Mouse (Mus musculus): ENCODE results near the gene Tspan9. TPM values are rescaled to one million over a fixed set of nuclear protein-coding genes. Genes with fewer than 3 reads are reported as not detected.

Gene Tspan9
- total RNA-seq, 2 experiments from 2014 or later = 31.2 to 47.6 TPM

DNA sequence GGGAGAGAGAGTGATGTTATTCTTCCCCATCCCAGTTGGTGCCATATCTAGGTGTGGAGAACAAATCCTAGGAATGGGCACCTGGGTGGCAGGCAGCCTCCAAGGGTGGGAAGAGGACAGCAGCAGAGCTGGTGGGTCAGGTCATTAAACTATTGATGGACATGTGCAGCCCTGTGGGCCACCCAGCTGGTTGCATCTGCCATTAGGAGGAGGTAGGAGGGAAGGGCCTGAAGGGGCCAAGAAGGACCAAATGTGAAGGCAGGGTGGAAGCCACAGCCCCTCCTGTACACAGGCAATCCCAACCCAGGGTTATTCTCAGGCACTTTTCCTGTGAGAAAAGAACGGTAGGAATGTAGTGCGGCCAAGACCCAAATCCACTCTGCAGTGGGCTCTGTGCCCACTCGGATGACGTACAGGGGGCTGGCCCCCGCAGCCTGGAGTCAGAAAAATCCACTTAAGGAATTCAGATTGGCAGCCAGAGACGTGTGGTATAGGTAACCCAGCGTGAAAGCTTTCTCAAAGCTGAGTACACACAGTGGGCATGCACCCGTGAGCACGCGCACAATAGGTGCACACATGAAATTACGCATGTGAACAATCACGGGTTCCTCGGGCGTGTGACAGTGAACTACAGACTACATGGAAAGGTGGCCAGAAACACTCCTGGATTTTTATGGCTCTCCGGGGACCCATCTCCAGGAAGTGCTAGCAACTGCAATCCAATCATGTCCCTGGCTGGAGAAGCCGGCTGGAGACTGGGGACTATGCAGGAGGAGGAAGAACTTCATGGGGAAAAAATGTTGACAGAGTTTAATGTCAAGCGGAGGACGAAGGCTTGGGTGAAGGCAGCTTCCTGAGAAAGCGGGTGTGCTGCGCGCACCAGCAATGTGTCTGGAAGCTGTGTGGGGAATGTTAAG, 67.0 kb downstream of the Tspan9 start:
- peak; percentile 72 for DNase-seq (ENCODE audit: low spot score)

DNA sequence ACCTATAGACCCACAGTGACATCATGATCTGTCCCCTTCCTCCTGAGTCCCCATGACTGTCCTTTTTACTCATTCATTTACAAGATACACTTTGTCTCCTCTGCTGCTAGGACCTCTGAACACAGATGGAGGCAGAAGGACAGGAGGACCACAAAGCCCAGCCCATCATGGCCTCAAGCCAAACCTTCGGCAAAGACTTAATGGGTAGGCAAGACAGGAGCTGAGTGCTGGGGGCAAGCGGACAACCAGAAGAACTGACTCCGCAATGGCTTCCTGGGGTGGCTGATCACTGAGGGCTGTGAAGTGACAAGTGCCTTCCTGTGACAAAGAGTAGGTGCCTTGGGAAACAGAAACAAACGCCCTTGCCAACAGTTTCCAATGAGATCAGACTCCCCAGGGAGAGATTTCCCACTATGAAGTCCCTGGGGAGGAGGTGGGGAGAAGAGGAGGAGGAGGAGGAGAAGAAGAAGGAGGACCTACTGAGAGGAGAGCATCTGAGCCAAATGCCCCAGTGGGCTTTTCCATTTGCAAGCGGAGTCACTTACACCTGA, 67.9 kb downstream of the Tspan9 start:
- DNase-seq (ENCODE audit: low spot score) = peak; percentile 24

DNA sequence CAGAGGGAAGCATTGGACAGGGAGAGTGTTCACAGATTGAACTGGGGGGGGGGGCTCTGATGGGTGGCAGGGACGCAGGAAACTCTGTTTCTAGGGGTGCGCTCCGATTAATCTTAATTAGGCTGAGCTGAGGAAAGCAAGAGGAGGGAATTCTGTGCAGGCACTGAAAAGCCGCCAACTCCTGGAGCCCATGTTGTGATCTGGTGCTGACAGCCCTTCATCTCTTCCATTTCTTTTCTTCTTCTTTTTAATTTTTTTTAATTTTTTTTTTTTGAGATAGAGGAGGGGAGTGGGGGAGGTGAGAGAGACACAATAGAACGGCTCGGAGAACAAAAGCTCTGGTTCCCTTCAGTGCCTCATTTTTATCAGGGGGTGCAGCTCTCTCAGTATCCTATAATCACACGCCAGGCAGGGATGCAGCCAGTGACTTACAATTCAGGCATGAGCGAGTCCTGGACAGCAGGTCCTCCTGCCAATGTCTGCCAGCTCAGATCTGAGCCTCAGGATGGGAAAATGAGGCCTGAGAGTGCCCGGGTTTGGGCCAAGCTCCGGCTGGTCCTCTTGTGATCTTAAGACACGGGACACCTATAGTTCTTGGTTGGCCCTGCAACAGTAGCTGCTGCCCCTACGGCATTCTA, 72.4 kb downstream of the Tspan9 start:
- DNase-seq (ENCODE audit: low spot score) = no peak

DNA sequence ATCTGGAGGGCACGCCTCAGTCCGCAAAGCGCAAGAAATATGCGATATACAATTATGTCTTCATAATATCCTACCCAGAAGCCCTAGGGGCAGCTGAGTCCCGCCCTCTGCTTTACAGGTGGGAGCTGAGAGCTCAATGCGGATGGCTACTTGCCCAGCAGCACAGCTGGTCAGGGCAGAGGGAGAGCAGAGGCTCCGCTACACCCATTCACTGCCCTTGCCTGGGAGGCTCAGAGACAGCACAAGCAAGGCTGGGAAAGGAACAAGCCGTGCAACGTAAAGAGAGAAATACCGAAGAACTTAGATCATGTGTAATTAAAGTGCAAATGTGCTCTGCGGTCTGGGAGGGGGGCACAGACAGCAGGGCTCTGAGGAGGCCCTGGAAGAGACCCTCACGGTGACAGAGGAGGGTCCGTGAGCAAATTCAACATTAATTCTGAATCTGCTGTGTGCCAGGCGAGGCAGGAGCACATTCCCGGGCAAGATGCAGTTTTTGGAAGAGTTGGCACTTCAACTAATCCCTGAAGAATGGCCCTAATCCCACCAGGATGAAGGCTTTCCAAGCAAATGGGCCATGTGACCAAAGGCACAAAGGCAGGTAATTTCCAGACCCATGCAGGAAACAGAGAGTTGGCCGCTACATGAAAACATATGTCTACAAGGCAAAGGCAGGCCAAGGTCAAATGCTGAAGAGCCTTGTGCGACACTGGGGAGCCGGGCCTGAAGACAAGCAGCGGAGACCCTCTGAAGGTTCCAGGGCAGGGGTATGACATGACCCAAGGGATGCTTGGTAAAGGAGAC, 73.1 kb downstream of the Tspan9 start:
- no peak for DNase-seq (ENCODE audit: low spot score)

DNA sequence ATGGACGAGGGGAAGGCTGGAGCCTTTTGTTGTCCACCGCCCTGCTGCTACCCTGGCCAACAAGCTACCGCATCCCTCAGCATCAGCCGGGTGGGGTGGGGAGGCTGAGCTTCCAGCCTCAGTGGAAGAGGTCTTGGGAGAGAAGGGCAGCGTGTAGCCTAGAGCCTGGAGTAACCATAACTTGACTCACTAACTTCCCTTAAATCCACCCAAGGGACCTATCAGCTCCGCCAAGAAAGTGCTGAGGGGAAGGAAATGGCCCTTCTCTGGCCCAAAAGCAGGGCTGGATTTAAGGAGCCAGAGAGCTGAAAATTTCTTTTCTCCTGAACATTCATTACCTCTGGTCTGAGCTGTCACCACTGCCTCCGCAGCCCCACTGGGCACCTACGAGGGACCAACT, 75.2 kb downstream of the Tspan9 start:
- peak; percentile 53 for DNase-seq (ENCODE audit: low spot score)

DNA sequence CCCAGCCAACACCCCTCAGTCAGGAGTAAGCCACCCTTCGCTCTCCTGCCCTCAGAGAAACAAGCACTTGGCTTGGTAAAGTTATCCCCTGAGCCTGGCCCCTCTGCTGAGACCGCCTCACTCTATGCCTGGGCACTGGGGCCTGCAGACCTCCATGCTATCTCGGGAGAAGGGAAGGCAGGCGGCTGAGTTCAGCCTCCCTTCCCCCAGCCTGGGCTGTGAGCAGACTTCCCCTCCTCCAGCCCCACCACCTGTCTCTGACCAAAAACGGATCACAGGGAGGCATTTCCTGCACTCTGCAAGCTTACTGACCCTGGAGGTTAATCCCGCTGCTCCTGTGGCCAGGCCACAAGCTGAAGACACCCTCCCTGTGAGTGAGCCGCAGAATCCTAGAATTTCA, 77.4 kb downstream of the Tspan9 start:
- DNase-seq (ENCODE audit: low spot score) = no peak

DNA sequence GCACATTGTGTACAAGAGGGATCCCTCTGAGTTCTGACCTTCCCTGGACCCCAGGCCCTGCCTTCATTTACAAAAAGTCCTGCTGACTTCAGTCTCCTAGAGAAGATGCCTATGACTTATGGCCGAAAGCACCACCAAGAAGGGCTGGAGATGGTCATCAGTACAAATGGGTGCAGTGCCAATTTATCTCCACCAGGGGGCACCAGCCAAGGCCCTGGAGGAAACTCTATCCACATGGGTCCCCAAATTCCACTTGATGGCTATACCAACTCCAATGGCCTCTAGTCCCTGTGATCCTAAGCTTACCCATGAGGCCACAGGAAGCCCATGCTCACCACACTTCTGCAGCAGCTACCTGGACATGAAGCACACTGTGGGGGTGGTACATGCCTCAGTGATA, 79.9 kb downstream of the Tspan9 start:
- peak; percentile 39 for DNase-seq (ENCODE audit: low spot score)

DNA sequence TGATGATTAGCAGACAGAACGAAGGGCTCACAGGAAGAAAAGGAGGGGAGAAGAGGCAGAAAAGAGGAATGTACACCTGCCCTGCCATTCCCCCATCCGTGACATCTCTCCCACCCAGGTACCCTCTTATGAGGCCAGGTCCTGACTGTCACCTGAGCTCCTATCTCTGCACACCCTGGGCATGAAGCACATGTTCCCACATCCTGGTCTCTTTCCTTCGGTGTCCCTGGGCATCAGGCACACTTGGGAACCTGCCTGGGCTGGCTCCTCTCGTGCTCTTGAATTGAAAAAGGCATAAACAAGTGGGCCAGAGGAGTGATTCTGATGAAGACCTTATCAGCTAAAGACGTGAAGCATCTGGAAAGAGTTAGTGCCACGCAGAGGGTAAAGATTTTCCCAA, 80.6 kb downstream of the Tspan9 start:
- DNase-seq (ENCODE audit: low spot score) = no peak

DNA sequence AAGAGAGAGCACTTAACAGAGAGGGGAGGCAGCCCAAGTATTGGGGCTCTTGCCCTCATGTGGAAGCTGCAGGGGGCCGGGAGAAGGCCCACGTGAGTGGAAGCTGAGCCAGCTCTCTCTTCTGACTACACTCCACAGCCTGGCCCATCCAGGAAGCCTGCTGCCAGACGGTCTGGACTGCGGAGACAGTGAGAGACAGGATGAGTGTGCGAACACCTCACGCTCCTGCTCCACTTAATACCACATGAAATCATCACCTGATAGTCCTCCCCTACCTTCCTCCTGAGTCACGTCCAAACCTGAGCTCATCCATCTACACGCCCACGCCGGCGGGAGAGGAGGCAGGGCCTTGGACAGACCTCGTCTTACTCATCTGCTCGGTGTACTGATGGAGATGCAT, 81.2 kb downstream of the Tspan9 start:
- no peak for DNase-seq (ENCODE audit: low spot score)

DNA sequence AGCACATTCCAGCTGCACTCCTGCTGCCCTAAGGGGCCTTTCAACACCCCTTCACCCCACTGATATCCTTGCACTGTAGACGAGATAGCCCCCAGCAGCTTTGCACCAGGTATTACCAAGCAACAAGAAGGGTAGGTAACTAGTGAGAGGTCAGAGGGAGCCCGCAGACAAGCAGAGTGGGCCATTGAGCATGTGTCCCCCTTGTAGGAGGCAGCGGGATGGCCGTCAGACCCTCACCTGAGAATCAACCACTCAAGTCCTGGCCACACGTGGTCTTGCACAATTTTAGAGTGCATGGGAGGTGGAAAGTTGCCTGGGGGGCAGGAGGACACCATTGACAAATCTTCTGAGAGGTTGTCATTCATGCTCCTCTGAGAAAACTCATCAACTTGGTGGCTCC, 82.1 kb downstream of the Tspan9 start:
- DNase-seq (ENCODE audit: low spot score) = no peak

DNA sequence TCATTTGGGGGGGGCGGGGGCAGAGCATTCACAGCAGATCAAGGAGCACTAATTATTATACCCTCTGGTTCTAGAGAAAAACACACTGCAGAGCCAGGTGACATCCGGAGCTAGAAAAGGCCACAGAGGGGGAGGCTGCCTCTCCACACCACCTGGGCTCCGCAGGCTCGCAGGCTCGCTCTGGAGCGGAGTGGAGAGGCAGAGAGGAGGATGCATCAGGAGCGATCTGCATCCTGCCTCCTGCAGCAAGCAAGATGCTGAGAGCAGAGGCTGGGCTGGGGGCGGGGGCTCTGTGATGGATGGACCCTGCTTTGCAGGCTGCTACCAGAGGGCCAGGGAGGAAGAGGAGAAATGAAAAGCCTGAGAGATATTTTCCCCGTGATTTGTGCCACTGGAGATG, 84.8 kb downstream of the Tspan9 start:
- DNase-seq (ENCODE audit: low spot score) = no peak

DNA sequence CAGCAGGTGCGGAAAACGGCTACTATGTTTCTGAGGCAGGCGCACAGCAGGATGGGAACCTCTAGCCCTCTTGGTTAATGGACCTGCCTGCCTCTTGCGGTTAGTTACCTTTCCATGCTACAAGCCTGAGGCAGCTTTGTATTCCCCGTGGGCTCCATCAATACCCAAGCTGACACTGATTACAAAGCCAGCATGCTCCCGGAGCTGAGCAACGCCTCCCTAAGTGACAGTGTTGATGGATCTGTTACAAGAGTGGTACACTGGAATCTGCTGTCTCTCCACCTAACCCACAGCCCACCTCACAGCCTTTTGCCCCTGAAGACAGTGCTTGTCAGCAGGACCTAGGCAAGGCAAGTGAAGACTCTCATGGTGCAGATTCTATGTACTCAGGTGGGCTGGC, 85.2 kb downstream of the Tspan9 start:
- no peak for DNase-seq (ENCODE audit: low spot score)

DNA sequence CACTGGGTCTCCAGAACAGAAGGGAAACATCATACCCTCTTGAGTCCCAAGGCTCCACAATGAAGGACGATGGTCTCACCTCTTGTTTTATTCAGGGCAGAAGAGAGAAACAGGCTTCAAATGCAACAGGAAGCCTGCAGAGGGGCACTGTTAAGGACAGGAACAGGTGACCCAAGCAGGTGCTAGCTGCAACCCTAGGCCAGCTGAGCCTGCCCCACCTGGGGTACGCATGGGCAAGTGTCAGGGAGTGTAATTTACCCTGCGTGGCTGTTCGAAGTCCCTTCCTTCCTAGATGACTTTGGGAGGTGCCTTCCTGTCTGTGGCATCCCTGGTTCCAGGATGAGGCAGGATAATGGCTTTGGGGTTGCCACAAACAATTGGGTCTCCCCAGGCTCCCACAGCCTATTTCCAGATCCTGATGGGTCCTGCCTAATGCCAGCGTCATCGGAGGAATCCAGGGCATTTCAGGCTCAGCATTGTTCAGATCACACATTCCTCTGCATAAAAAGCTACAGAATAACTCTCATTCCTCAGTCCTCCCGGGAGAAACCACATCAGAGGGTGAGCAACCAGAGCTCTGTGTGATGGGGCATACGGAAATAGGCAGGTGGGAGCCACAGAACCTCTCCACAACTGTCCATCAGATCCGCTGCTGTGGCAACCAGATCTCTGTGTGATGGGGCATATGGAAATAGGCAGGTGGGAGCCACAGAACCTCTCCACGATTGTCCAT, 90.2 kb downstream of the Tspan9 start:
- DNase-seq (ENCODE audit: low spot score) = no peak

DNA sequence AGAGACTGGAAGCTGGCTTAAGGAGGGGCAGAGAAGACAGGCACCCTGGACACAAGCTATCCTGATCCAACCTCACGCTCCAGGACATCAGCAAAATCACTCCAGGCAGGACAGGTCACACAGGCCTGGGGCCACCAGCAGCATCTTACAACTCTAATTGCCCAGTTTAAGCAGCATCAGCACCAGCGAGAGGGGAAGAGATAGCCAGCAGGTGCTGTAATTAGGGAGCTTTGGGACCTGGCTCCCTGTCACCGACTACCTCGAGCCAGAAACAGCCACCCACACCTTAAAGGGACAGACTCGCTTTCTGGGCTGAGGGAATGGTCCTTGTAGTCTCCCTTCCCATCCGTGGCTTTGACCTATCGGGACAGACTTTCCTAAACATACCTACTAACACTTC, 95.7 kb downstream of the Tspan9 start:
- DNase-seq (ENCODE audit: low spot score) = no peak

DNA sequence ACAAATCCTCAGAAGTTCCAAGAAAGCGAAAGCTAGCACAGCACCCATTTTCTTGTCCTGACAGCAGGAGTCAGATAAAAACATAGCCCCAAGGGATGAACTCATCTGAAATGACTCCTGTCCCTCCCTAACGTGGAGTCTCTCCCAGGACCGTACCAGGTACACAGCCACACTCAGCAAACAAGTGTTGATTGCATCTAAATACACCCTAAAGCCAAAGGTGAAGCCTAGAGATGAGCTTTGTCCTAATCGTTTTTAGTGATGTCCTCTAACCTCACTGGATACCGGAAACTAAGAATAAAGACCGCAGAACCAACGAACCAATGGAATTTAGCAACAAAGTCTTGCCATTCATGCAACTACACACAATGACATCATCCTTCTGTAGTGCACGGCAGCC, 96.2 kb downstream of the Tspan9 start:
- DNase-seq (ENCODE audit: low spot score) = no peak

DNA sequence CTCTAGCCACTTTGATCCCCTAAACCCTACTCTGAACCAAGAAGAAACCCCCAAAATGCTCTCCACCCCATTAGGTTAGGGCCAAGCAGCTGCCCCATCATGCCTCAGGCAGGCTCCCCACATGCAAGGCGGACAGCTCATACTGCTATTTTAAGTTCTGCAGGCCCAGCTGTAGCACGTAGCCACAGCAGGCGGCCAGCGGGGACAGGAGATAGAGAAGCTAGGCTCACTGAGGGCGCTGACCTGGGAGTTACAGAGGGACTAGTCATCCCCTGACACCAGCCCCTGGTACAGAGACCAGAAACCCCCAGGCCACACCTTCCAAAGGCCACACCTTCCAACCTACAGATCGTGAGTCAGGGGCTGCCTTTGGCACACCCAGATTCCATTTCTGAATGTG, 96.6 kb downstream of the Tspan9 start:
- peak; percentile 52 for DNase-seq (ENCODE audit: low spot score)

DNA sequence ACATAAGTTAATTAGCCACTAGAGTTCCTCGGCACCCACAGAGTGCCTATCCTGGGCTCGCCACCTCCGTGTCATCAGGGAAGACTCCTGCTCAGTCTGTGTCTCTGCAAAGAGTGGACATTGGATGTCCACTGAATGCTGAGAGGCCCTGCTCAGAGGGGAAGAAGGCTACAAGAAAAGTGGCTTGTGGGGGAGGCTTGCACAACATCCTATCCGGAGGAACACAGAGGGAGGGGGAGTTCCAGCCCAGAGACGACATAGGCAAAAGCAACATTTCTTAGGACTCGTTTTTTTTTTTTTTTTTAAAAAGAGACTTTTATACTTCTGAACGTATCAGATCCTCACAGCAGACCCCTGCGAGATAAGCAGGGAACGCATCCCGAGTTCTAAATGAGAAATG, 98.7 kb downstream of the Tspan9 start:
- DNase-seq (ENCODE audit: low spot score) = no peak

DNA sequence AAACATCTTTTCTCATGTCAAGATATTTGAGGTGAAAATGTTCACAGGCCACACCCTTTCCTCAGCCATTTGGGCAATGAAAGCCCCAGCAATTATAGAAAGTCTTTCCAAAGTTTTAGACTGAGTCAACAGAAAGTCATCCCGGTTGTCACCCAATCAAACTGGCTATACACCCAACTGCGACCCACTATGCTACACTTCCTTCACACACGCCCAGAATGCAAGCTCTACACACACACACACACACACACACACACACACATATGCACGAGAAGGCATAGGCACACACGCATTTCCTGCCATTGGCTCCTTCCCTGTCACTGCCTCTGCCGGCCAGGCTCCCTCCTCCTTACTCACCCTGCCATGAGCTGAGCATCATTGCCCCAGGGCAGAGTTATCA, 99.9 kb downstream of the Tspan9 start:
- DNase-seq (ENCODE audit: low spot score) = no peak

DNA sequence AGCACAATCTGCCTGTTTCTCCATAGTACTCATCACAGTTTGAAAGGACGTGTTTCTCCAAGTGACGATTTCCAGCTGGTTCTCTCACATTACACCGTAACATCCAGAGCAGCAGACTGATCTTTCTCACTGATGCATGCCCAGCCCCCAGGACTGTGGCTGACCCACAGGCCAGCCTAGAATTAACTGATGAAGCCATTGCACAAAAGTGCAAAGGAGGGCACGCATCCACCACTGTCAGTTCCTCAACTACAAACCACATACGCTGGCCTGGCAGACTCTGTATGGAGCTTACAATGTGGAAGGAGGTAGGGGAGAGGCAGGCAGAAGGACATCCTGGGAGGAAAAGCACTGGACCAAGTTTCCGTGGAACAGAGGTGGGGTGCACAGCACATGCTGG, 101.6 kb downstream of the Tspan9 start:
- DNase-seq (ENCODE audit: low spot score) = no peak

DNA sequence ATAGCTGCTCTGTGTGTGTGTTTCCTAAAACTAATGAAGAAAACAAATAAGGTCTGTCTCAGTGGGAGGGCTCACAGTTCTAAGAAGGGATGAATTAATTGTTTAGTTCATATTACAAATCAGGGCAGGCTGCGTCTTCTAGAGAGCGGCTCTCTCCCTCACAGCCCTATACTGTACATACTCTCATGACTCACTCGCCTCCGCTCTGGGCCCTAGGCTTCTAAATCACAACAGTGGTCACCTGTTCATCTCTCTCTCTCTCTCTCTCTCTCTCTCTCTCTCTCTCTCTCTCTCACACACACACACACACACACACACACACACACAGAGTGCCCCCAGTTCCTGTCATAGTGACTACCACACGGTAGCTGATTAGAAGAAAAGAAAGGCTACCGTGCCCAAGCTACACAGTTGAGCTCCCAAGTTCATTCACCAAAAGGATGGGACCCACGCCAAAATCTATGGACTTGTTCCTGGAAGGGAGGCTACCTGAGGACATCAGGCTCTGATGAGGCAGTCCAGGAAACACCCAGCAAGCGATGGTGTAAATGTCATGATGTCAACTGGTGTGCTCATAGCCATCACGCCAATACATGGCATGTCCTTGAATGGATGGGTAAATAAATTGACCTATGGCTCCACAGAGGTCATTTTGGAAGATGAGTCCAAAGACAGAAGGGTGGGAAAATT, 104.2 kb downstream of the Tspan9 start:
- DNase-seq (ENCODE audit: low spot score) = no peak

DNA sequence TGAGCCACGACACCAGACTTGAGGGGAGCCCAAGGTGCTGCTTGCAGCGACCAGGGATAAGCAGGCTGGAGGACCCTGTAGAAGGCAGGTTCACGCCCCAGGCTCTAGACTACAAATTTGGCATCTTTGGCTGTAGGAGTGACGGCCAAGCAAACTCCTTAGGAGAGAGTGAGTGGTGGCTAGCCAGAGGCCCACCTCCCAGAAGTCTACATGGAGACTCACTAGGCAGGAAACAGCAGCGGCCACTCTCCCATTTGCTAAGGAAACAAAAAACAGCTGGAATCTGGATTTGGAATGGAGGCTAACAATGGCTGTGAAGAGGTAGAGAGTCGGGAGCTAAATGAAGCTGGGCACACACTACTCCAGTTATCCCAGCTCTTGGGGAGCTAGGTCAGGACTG, 104.8 kb downstream of the Tspan9 start:
- no peak for DNase-seq (ENCODE audit: low spot score)

Data from gastrocnemius, adult 18-20 months (tissue).